In genomic region chr1:179013021-179013420, GRCm38 (mm10) we compare ENCODE assay signal across 14 mouse cellular contexts.
"Had no signal": no experiment of that assay in that cellular context is flagged by ENCODE, and none has a peak within 500 bp of the region (broad histone marks: within the 10 kb centered on the region; RNA-seq: fewer than 3 reads in every experiment).

No protein-coding gene starts in this region.

- H3K4me3 ChIP-seq: midbrain, embryonic 10.5 days; midbrain, embryonic 12.5 days; myocyte; neural tube, embryonic 12.5 days had no signal

- H3K27me3 ChIP-seq: midbrain, embryonic 12.5 days; neural tube, embryonic 12.5 days had no signal

- DNase-seq: lung, embryonic 14.5 days; lung, postnatal 4 days; midbrain, embryonic 14.5 days; retina, postnatal 1 day; right cerebral cortex, postnatal 25 days; spleen, adult 18-20 months; thymus, adult 18-20 months; thymus, postnatal 14 days; thymus, postnatal 36 days had no signal

- H3K9me3 ChIP-seq: midbrain, embryonic 10.5 days; midbrain, embryonic 12.5 days; neural tube, embryonic 12.5 days had no signal

- H3K9ac ChIP-seq: lung, embryonic 14.5 days; midbrain, embryonic 12.5 days; neural tube, embryonic 12.5 days had no signal

- H3K27ac ChIP-seq: midbrain, embryonic 10.5 days; midbrain, embryonic 12.5 days; neural tube, embryonic 12.5 days had no signal

- H3K4me1 ChIP-seq: midbrain, embryonic 10.5 days; neural tube, embryonic 12.5 days had no signal

- H3K36me3 ChIP-seq: midbrain, embryonic 10.5 days; midbrain, embryonic 12.5 days; neural tube, embryonic 12.5 days had no signal

- ATAC-seq: midbrain, embryonic 16.5 days had no signal

- H3K4me2 ChIP-seq: lung, embryonic 14.5 days; midbrain, embryonic 12.5 days; neural tube, embryonic 12.5 days had no signal
